Mouse (Mus musculus): Measurements from ENCODE around the gene C1qtnf9.

- TF ChIP-seq MAX (IDR thresholded peaks at IDR 0.05) (no peak), CTCF (IDR thresholded peaks at IDR 0.05; ENCODE audit: control insufficient read depth, insufficient read depth, insufficient read length) (no peak), MYOG (IDR thresholded peaks at IDR 0.05; ENCODE audit: control insufficient read depth, extremely low read depth, insufficient read length) (no peak), USF1 (IDR thresholded peaks at IDR 0.05; ENCODE audit: low read depth) (no peak)
Observed at GRCm38 (mm10) chr14:60773476-60773875, 5.5 kb downstream of the C1qtnf9 start.

Measured in C2C12 (cell line).